In genomic region chr2:24934441-24934963, GRCm38 (mm10) we compare ENCODE assay signal across 8 mouse cellular contexts. TPM values are rescaled to one million over a fixed set of nuclear protein-coding genes. Genes with fewer than 3 reads are reported as not detected.
DNase-seq lines count a peak whose midpoint lies in the region; ATAC-seq lines count a peak whose summit lies in the region.

No protein-coding gene starts in this region.

- H3K27me3 ChIP-seq in neural tube, embryonic 11.5 days (ENCODE audit: control insufficient read depth, insufficient read depth, low read length): no peaks in the 10 kb centered on the region
- peaks cover 14% of the 10 kb centered on the region; the same call in 1 of the 2 replicates for H3K27me3 ChIP-seq in heart, embryonic 13.5 days (replicated peaks)
- H3K27me3 ChIP-seq in limb, embryonic 11.5 days (ENCODE audit: control insufficient read depth, insufficient read depth, low read length): peaks cover 3% of the 10 kb centered on the region; the same call in 1 of the 2 replicates

- no peaks in the 10 kb centered on the region for H3K36me3 ChIP-seq in neural tube, embryonic 11.5 days (ENCODE audit: control insufficient read depth, insufficient read depth, low read length)
- no peaks in the 10 kb centered on the region for H3K36me3 ChIP-seq in heart, embryonic 13.5 days
- H3K36me3 ChIP-seq in limb, embryonic 11.5 days (ENCODE audit: control insufficient read depth, insufficient read depth, low read length): no peaks in the 10 kb centered on the region

- peaks cover 3% of the 10 kb centered on the region; the same call in 1 of the 2 replicates for H3K4me1 ChIP-seq in neural tube, embryonic 11.5 days (ENCODE audit: control insufficient read depth, insufficient read depth, low read length)
- peaks cover 13% of the 10 kb centered on the region for H3K4me1 ChIP-seq in heart, embryonic 13.5 days
- H3K4me1 ChIP-seq in limb, embryonic 11.5 days (ENCODE audit: control insufficient read depth, insufficient read depth, low read length): peaks cover 2% of the 10 kb centered on the region; the same call in 1 of the 2 replicates

- no peak overlapping the region for H3K27ac ChIP-seq in neural tube, embryonic 11.5 days (ENCODE audit: low read depth, low read length)
- H3K27ac ChIP-seq in heart, embryonic 13.5 days (replicated peaks): peak overlapping the region; percentile 34
- no peak overlapping the region for H3K27ac ChIP-seq in limb, embryonic 11.5 days (replicated peaks; ENCODE audit: low read depth, low read length)

- peak overlapping the region; percentile 69 for H3K9ac ChIP-seq in neural tube, embryonic 11.5 days (ENCODE audit: low read length)
- peak overlapping the region; percentile 84 for H3K9ac ChIP-seq in heart, embryonic 13.5 days
- H3K9ac ChIP-seq in limb, embryonic 11.5 days (ENCODE audit: low read length): peak overlapping the region; percentile 62

- no peak for DNase-seq in neural tube, embryonic 11.5 days (ENCODE audit: low spot score)
- DNase-seq in neural tube, embryonic 10.5 days (ENCODE audit: extremely low spot score, low spot score): no peak
- peak; percentile 52 for DNase-seq in cerebellum, adult 8-10 months
- no peak for DNase-seq in limb, embryonic 11.5 days (ENCODE audit: low spot score)
- DNase-seq in adrenal gland, postnatal 10 days: no peak
- no peak for DNase-seq in layer of hippocampus, postnatal 25 days (ENCODE audit: extremely low spot score in 1 of 2, low spot score in 1 of 2)

- H3K4me2 ChIP-seq in neural tube, embryonic 11.5 days (ENCODE audit: low read depth): peak overlapping the region; percentile 98
- peak overlapping the region; percentile 97 for H3K4me2 ChIP-seq in heart, embryonic 13.5 days
- H3K4me2 ChIP-seq in limb, embryonic 11.5 days (ENCODE audit: low read depth, severe bottlenecking): peak overlapping the region; percentile 96

- peak overlapping the region; percentile 56 for H3K4me3 ChIP-seq in neural tube, embryonic 11.5 days (ENCODE audit: low read depth, low read length)
- peak overlapping the region; percentile 80 for H3K4me3 ChIP-seq in heart, embryonic 13.5 days
- peak overlapping the region; percentile 56 for H3K4me3 ChIP-seq in limb, embryonic 11.5 days (ENCODE audit: low read depth, low read length)

- H3K9me3 ChIP-seq in neural tube, embryonic 11.5 days (ENCODE audit: control insufficient read depth, low read length): no peaks in the 10 kb centered on the region
- no peaks in the 10 kb centered on the region for H3K9me3 ChIP-seq in heart, embryonic 13.5 days
- no peaks in the 10 kb centered on the region for H3K9me3 ChIP-seq in limb, embryonic 11.5 days (ENCODE audit: control insufficient read depth, low read length)

- ATAC-seq in neural tube, embryonic 11.5 days (ENCODE audit: insufficient read depth, low FRiP score, low TSS enrichment): peak; percentile 49
- peak; percentile 33; the same call in 1 of the 2 replicates for ATAC-seq in heart, embryonic 13.5 days (ENCODE audit: extremely low read depth, insufficient number of reproducible peaks, low FRiP score, low TSS enrichment)
- ATAC-seq in limb, embryonic 11.5 days (ENCODE audit: insufficient number of reproducible peaks, low FRiP score, low TSS enrichment, low read depth): peak; percentile 7; the same call in 1 of the 2 replicates
- peak; percentile 54 for ATAC-seq in monocyte, adult 5-6 weeks (replicated peaks; ENCODE audit: insufficient number of reproducible peaks, low FRiP score, low TSS enrichment, poor library complexity, severe bottlenecking)

- 6% methylated on average over 19 of the region's 19 CpGs for WGBS in neural tube, embryonic 11.5 days
- 6% methylated on average over 19 of the region's 19 CpGs for WGBS in heart, embryonic 13.5 days
- 6% methylated on average over 18 of the region's 19 CpGs for WGBS in limb, embryonic 11.5 days

RNA-seq across cellular contexts. Expression of gene Arrdc1, which starts 0.6 kb away (rescaled TPM):
- 9.5 and 15.6 TPM in 2 replicates for polyA plus RNA-seq in neural tube, embryonic 11.5 days (2014; fragmentation: Nextera tagmentation; extraction: Ambion mirVana)
- 14.3 and 15.0 TPM in 2 replicates for polyA plus RNA-seq in heart, embryonic 13.5 days (2015; fragmentation: Nextera tagmentation; extraction: Ambion mirVana)
- 11.8 and 12.7 TPM in 2 replicates for polyA plus RNA-seq in limb, embryonic 11.5 days (2014; fragmentation: Nextera tagmentation; extraction: Ambion mirVana)
- 101 to 175 TPM (median 138 TPM) in 3 replicates for total RNA-seq in monocyte, adult 5-6 weeks (2017)
- 10 to 100 TPM; 14.2 to 25.4 TPM for total RNA-seq in adrenal gland, postnatal 10 days (2021)
- total RNA-seq in layer of hippocampus, postnatal 25 days (2021): 10 to 100 TPM in 1 of 2 experiments, 1 to 10 TPM in 1; 9.5 to 13.5 TPM

RNA-seq across cellular contexts. Expression of gene Ehmt1, which starts 15.1 kb away (rescaled TPM):
- 110 and 113 TPM in 2 replicates for polyA plus RNA-seq in neural tube, embryonic 11.5 days (2014; fragmentation: Nextera tagmentation; extraction: Ambion mirVana)
- polyA plus RNA-seq in heart, embryonic 13.5 days (2015; fragmentation: Nextera tagmentation; extraction: Ambion mirVana): 52.3 and 55.5 TPM in 2 replicates
- polyA plus RNA-seq in limb, embryonic 11.5 days (2014; fragmentation: Nextera tagmentation; extraction: Ambion mirVana): 97.6 and 119 TPM in 2 replicates
- total RNA-seq in monocyte, adult 5-6 weeks (2017): 41.3 to 96.6 TPM (median 44.9 TPM) in 3 replicates
- total RNA-seq in adrenal gland, postnatal 10 days (2021): 10 to 100 TPM; 54.1 to 75.4 TPM
- 10 to 100 TPM; 61.4 to 71.0 TPM for total RNA-seq in layer of hippocampus, postnatal 25 days (2021)

RNA-seq across cellular contexts. Expression of gene Zmynd19, which starts 15.1 kb away (rescaled TPM):
- polyA plus RNA-seq in neural tube, embryonic 11.5 days (2014; fragmentation: Nextera tagmentation; extraction: Ambion mirVana): 31.9 and 34.3 TPM in 2 replicates
- polyA plus RNA-seq in heart, embryonic 13.5 days (2015; fragmentation: Nextera tagmentation; extraction: Ambion mirVana): 8.1 and 10.0 TPM in 2 replicates
- polyA plus RNA-seq in limb, embryonic 11.5 days (2014; fragmentation: Nextera tagmentation; extraction: Ambion mirVana): 27.7 and 34.1 TPM in 2 replicates
- 3.3 to 10.5 TPM (median 7.3 TPM) in 3 replicates for total RNA-seq in monocyte, adult 5-6 weeks (2017)
- 10 to 100 TPM; 24.6 to 28.0 TPM for total RNA-seq in adrenal gland, postnatal 10 days (2021)
- 10 to 100 TPM; 38.5 TPM for total RNA-seq in layer of hippocampus, postnatal 25 days (2021)

RNA-seq across cellular contexts. Expression of gene Dph7, which starts 27.7 kb away (rescaled TPM):
- 30.5 and 32.7 TPM in 2 replicates for polyA plus RNA-seq in neural tube, embryonic 11.5 days (2014; fragmentation: Nextera tagmentation; extraction: Ambion mirVana)
- 18.5 and 20.0 TPM in 2 replicates for polyA plus RNA-seq in heart, embryonic 13.5 days (2015; fragmentation: Nextera tagmentation; extraction: Ambion mirVana)
- 30.7 and 36.6 TPM in 2 replicates for polyA plus RNA-seq in limb, embryonic 11.5 days (2014; fragmentation: Nextera tagmentation; extraction: Ambion mirVana)
- total RNA-seq in monocyte, adult 5-6 weeks (2017): 8.6 to 12.9 TPM (median 12.2 TPM) in 3 replicates
- 10 to 100 TPM in 1 of 2 experiments, 1 to 10 TPM in 1; 10.0 to 16.0 TPM for total RNA-seq in adrenal gland, postnatal 10 days (2021)
- total RNA-seq in layer of hippocampus, postnatal 25 days (2021): 10 to 100 TPM; 31.6 to 33.0 TPM

RNA-seq across cellular contexts. Expression of gene Mrpl41, which starts 40.4 kb away (rescaled TPM):
- 144 and 147 TPM in 2 replicates for polyA plus RNA-seq in neural tube, embryonic 11.5 days (2014; fragmentation: Nextera tagmentation; extraction: Ambion mirVana)
- 109 and 125 TPM in 2 replicates for polyA plus RNA-seq in heart, embryonic 13.5 days (2015; fragmentation: Nextera tagmentation; extraction: Ambion mirVana)
- polyA plus RNA-seq in limb, embryonic 11.5 days (2014; fragmentation: Nextera tagmentation; extraction: Ambion mirVana): 132 and 136 TPM in 2 replicates
- 22.5 to 54.3 TPM (median 43.5 TPM) in 3 replicates for total RNA-seq in monocyte, adult 5-6 weeks (2017)
- total RNA-seq in adrenal gland, postnatal 10 days (2021): 100 to 1,000 TPM in 1 of 2 experiments, 10 to 100 TPM in 1; 95.2 to 101 TPM
- 10 to 100 TPM; 85.3 to 93.5 TPM for total RNA-seq in layer of hippocampus, postnatal 25 days (2021)
